Mouse (Mus musculus) ZHBTc4 (cell line): ENCODE data around the gene Dnajc19.

Experiments used
- DNase-seq: peaks from one replicate; pipeline ENCODE4 v3.0.0-alpha.2; 2011; ENCODE audit warnings: low read depth, low spot score

The Dnajc19 gene

DNA sequence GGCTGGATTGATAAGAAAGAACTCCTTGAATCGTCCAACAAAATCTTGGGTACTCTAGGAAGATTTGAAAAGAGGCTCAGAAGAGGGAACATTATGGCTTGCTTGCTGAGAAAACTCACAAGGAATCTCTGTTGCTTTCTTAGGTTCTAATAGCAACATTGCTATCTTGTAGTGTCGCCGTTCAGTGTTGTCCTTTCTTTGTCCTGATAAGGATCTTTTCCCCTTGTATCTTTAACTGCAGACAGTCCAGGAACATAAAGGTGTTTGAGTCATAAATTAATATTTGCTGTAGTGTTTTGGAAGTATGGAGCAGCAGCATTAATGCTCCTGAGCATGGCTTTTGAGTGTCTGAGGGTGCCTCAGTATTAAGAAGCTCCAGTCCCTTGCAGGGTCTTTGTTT, 50.5 kb downstream of the Dnajc19 start:
- no peak for DNase-seq

DNA sequence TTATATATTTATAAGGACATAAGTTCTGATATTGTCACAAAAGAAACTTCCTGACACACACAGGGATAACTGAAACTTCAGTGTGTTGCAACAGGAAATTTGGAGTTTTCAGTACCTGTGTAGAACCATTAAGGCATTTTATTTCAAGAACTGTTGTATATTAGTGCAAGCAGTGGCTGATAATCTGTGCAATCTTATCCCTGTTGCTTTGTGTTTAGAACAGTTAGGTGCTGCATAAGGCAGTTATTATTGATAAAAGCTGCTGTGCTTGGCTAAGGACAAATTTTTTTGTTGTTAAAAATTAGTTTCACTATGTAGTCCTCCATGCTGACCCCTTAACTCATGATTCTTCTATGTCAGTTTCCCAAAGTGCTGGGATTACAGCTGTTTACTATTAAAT, 52.2 kb downstream of the Dnajc19 start:
- no peak for DNase-seq

DNA sequence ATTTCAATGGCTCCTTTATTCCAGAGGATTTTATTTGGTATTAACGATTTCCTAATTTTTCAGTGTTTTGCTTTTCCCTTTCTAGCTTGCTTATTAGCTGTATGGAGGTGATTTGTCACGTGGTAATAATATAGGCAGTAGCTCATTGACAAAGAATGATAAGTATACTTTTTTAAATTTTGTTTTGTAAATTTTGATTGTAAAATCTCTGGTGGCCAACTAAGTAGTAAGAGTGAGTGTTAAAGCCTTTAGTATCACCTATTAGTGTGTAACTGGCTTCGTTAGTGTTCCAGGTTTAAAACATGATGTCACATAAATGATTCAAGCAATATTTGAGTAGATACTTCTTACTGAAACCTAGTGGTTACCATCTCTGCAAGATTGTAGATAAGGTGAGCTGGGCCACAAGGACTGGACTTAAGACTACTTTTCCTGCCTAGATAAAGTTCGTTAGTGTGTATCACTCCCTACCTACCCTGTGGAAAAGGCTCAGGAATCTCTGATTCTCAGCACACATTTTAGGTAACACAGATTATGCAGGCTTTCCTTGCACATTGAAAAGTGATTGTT, 59.8 kb downstream of the Dnajc19 start:
- no peak for DNase-seq

DNA sequence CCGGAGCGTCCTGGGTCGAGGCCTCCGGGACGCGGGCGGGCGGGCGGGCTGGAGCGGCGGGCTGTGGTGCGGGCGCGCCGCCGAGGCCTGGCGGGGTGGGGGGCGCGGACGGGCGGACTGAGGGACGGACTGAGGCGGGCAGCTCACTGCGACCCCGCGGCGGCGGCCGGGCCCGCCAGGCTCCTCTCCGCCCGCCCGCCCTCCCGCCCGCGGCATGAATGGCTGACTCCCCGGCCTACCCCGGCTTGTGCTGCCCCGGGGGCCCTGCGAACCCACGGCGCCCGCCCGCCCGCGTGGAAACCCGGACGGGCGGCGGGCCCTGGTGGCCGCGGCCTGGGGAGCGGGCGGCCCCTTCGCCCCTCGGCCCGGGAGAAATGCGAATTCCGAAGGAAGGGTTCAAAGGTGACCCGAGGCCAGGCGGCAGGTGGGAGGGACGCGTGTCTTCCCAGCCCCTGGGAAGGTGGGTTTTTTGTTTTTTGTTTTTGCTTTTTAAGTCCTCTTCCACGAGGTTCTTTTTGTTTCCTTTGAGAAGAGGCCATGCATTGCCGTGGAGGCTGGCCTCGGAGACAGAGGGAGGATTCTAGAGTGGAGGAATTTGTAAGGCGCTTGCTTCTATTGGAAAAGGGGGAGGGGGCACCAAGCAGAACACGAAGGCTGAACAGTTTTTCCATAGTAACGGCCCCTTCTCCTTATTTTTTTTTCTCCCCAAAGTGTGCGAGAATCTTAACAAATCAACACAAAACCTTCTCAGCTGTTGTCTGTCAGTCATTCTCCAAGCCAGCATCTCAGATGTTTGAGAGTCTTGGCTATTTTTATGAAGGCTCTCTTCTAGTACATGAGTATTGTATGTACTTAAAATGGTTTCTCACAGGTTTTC, 60.5 kb downstream of the Dnajc19 start:
- DNase-seq, result peak; percentile 58

DNA sequence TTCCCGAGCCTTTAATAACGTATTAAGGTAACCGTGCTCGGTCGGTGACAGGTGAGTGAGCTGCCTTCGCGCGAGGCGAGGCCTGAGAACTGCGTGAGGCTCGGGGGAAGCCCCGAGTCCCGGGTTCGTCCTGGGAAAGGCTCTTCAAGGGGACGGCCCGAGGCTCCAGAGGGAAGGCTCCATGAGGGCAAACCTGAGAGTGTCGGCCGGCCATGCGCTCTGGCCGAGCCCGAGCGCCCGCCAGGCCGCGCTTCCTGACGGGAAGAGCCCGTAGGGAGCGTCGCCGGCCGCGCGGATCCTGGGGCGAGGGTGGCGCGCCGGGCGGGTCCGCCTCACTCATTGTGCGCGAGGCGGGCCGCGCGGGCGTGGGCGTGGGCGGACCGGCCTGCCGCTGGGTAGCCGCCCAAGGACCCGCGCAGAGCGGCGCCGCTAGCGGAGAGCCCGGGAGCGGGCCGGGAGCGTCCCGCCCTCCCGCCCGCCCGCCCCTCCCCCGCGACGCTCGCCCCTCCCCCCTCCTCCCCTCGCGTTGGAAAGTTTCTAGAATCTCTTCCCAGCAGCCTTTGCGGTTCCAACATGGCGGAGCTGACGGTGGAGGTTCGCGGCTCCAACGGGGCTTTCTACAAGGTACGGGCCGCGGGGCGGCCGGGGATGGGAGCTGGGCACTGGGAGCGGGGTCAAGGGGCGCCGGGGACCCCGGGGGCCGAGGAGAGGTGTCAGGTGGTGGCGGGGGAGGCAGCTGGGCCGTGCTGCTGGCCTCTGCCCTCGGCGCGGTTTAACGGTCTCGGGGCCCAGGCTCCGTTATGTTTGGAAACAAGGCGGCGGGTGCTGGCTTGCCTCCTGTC, 61.4 kb downstream of the Dnajc19 start, which contains the start of gene Fxr1:
TSS of gene Fxr1 (plus strand) at position 404 of the 842 bp plus-strand sequence.
- peak; percentile 89 for DNase-seq

DNA sequence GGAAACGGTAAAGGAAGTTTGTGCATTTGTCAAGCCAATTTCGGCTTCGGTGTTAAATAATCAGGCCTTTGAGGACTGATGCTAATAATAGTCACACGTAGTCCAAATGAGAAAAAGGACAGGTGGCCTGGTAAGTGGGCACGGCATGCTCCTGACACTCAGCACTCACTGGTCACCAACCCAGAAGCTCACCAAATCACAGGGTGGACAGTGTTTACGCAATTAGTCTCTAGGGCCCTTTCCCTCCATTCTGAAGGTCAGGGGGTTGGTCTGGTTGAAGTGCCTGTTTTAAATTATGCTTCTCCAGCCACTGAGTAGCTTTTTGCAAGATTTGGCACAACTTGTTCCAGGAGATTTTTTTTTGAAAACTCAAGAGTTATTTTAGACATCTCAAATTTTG, 72.9 kb downstream of the Dnajc19 start:
- no peak for DNase-seq

DNA sequence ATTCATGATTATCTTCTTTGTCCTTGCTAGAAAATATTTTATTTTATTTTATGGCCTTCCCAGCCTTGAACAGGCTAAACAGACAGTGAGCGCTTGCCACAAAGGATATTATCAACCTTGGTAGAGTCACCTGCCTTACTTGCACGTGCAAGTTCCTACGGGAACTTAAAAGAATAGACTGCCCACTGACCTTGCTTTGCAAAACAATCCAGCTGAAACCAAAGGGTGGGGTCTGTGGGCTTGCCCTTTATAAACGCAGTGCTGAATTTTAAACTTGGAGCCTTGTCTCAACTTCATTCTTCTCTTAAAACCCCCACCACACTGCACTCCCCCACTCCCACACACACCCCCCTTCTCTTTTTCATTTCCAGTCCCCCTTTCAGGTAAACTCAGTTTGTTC, 73.5 kb downstream of the Dnajc19 start:
- peak; percentile 83 for DNase-seq

DNA sequence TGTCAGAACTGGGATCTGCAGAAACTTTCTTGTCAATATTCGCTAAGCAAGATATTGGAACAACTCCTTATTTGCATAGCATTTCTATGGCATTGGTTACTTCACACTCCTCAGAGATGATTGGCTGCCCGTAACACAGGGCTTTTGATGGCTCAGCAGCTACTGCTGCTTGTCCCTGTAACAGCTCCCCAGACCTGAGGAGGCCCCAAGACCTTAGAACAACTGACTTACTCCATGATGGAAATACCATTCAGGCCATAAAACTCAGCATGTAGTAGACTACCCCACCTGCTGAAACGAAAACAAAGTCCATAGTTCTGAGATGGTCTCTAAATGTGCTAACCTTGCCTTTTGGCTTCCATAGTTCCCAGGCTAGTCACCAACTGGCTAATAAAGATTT, 74.3 kb downstream of the Dnajc19 start:
- no peak for DNase-seq

DNA sequence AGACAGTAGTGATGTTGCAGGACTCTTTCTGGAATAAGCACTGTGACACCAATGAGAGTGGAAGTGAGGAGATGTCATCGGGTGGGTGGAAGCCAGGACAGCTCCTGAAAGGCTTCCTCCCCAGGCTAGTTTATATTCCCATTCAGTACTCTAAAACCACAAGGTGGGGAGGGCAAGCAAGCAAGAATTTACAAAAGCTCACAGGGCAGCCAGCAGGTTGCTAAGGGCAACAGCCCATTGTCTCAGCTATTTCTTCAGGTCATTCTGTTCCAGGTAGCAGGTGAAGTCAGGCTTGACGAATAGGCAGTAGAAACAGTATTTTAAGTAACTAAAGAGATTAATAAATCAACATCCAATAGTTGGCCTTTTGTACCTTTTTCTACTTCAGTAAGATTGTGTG, 74.8 kb downstream of the Dnajc19 start:
- DNase-seq, result peak; percentile 37
